Mouse (Mus musculus) brain, embryonic 14.5 days (tissue): ENCODE data around the gene Rec8. TPM values are rescaled to one million over a fixed set of nuclear protein-coding genes. Genes with fewer than 3 reads are reported as not detected.

ENCODE experiments used
- DNase-seq: peaks from one replicate; pipeline ENCODE4 v3.0.0-alpha.2; 2011; ENCODE audit warnings: low read depth
- CTCF ChIP-seq: fragments of 200-500 bp; IDR thresholded peaks from 2 replicates; pipeline ENCODE4 v1.5.1; 2012; ENCODE audit warnings: inconsistent platforms, mild to moderate bottlenecking, moderate library complexity, borderline replicate concordance; ENCODE audit not compliant: insufficient read depth, insufficient read length; ENCODE audit errors: extremely low read depth
- POLR2A ChIP-seq: fragments of 200-500 bp; IDR thresholded peaks from 2 replicates; pipeline ENCODE4 v1.6.1; 2012; ENCODE audit warnings: mild to moderate bottlenecking, inconsistent platforms, borderline replicate concordance; ENCODE audit not compliant: poor library complexity, insufficient read depth, insufficient read length, severe bottlenecking; ENCODE audit errors: extremely low read depth
- polyA plus RNA-seq: library from polyadenylated mRNA; depleted of rRNA; stranded (reverse); fragments of >200 nt; gene quantifications from 2 replicates; pipeline ENCODE4 v1.2.3, GENCODE M21; 2012

Rec8 gene
- polyA plus RNA-seq, 1 experiment = 15.9 TPM

- peak; percentile 46 for DNase-seq
- TF ChIP-seq CTCF (no peak), POLR2A (no peak)
Measured at GRCm38 (mm10) chr14:55584702-55585565, 32.9 kb upstream of the Rec8 start, which contains the start of gene Emc9. Gene Emc9 (minus strand): TSS chr14:55585302.

DNA sequence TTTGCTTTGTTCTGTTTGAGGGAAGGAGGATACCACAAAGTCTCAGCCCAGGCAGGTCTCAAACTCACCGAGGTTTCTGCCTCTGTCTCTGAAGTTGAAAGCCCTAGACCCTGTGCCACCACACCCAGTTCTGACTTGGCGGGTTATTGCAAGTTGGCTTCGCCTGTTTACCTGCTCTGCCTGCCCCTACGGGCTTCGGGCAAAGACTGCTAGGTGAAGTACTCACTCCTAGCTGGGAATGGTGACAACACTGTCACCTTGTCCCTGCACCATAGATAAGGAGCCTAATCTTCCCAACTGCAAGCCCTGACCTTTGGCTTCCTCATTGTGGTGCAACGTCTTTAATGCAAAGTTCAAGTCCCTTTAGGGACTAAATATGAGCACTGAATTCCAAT is 32.3 kb upstream of the Rec8 start:
- no peak for DNase-seq
- TF ChIP-seq POLR2A (no peak), CTCF (no peak)

DNA sequence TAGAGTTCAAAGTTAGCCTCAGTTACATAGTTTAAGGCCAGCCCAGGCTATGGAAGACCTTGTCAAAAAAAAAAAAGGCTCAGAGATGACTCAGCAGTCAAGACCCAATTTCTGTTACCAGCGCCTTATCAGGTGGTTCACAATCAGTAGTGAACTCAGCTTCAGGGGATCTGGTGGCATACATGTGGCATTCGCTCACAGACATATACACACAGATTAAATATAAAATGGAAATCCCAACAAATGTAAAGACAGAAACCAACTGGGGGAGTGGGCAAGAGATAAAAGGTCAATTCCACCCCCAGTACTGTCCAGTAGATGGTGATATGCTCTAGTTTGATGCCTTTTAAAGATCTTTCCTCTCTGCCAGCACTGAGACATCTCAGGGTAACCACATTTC is 31.7 kb upstream of the Rec8 start:
- DNase-seq = no peak
- TF ChIP-seq CTCF (no peak), POLR2A (no peak)

DNA sequence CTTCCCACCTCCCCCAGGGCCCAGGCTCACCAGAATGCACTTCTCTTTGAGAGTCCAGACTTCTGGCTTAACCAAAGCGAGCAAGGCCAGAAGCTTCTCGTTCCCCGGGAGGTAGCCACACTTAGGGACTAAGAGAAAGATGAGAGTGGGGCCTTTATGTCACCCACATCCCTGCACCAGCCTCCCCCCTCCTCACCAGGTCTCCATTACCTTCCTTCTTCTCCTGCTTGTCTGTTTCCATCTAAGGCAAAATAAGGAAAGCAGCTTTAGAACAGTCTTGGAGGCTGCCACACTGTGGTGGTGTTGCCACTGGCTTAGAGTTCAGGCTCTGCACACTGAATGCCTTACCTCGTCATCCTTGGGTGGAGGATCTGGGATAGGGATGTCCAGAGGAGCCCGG is 28.6 kb upstream of the Rec8 start:
- DNase-seq = no peak
- no peak for TF ChIP-seq POLR2A
- no peak for TF ChIP-seq CTCF

GRCm38 (mm10) chr14:55589771-55590448 is 27.9 kb upstream of the Rec8 start:
- no peak for TF ChIP-seq POLR2A
- no peak for TF ChIP-seq CTCF
- DNase-seq = no peak

DNA sequence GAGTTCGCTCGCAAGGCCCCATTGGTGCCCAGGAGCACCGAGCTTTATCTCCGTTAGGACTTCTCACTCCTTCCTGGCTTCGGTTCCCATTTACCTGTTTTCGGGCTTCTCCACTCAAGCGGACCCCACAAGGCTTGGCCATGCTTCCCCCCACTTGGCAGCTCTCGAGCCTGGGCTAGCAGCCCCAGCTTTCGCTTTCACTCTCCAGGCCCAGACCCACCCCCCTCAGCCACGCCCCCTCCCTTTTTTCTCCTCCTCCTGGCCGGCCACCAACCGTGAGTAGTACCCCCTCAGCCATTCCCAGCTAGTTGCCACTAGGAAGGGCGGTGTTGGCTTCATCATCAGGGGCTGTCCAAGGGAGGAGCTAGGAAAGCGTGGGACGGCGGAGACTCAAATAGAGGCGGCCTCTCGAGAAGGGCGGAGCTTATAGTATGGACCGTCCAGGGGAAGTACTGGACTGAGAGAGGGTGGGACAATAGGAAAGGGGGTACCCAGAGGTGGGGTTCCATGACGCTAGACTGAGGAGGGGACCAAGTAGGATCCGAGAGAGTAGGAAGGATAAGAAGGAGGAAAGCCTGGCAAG is 27.0 kb upstream of the Rec8 start, which contains the start of gene Psme2:
Gene Psme2, minus strand, starts transcription at position 366 of the 583 bp plus-strand sequence.
- peak; percentile 9; the same call in 1 of the 2 replicates for TF ChIP-seq POLR2A
- peak; percentile 2; the same call in 1 of the 2 replicates for TF ChIP-seq CTCF
- DNase-seq = peak; percentile 99

GRCm38 (mm10) chr14:55591331-55591891 is 26.4 kb upstream of the Rec8 start, which contains the start of gene Rnf31:
Gene Rnf31 (plus strand): TSS chr14:55591708.
- TF ChIP-seq POLR2A = peak; percentile 1; the same call in 1 of the 2 replicates
- no peak for TF ChIP-seq CTCF
- peak; percentile 97 for DNase-seq

- no peak for DNase-seq
- TF ChIP-seq POLR2A (no peak), CTCF (no peak)
Measured at GRCm38 (mm10) chr14:55592226-55592625, 25.6 kb upstream of the Rec8 start.

- DNase-seq = peak; percentile 41
- no peak for TF ChIP-seq POLR2A
- TF ChIP-seq CTCF = no peak
Measured at GRCm38 (mm10) chr14:55596036-55596690, 21.7 kb upstream of the Rec8 start.

DNA sequence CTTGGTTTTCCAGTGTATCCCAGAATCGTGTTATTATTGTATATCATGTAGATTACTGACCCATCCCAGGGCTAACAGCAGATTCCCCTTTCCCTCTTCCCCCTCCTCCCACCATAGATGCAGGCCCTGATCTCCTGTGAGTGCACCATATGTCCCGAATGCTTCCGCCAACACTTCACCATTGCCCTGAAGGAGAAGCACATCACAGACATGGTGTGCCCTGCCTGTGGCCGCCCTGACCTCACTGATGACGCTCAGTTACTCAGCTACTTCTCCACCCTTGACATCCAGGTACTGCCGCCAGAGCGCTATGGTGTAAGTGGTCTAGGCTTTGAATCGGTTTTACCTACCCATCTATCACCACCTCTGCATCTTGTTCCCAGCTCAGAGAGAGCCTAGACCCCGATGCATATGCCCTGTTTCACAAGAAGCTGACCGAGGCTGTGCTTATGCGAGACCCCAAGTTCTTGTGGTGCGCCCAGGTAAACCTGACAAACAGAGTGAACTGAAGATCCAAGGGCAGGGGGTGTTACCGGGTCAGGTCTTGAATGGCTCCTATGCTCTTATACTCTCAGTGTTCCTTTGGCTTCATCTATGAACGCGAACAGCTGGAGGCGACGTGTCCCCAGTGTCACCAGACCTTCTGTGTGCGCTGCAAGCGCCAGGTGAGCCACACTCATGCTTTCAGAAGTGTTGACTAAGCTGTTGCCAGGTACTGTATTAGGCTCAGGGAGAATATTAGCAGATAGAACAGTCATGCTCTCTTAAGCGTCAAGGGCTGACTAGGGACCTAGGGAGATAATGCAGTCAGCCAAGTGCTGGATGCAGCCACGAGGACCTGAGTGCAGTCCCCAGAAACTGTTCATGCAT is 19.1 kb upstream of the Rec8 start:
- TF ChIP-seq CTCF (no peak), POLR2A (no peak)
- DNase-seq = no peak

DNA sequence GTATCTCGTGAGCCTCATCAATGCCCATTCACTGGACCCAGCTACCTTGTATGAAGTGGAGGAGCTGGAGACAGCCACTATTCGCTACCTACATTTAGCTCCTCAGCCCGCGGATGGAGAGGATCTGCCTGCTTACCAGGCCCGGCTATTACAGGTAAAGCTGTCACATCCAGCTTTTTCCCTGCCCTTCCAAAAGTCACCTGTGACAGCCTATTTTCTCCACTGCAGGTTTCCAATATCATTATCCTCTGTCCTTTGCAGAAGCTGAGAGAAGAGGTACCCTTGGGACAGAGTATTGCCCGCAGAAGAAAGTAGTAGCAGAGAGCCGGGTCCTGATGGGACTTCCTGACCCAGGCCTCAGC is 14.6 kb upstream of the Rec8 start, which contains the start of gene Irf9:
Gene Irf9, plus strand, starts transcription at position 301 of the 362 bp plus-strand sequence.
- TF ChIP-seq CTCF (no peak), POLR2A (no peak)
- no peak for DNase-seq
